Mouse (Mus musculus): ENCODE measurements around the gene Gm11032.
"Not testable (repeated sequence)": the region's sequence is repeated elsewhere in the genome, so short reads cannot be mapped to it uniquely, and the experiment has no call there.

Gm11032 gene

DNA sequence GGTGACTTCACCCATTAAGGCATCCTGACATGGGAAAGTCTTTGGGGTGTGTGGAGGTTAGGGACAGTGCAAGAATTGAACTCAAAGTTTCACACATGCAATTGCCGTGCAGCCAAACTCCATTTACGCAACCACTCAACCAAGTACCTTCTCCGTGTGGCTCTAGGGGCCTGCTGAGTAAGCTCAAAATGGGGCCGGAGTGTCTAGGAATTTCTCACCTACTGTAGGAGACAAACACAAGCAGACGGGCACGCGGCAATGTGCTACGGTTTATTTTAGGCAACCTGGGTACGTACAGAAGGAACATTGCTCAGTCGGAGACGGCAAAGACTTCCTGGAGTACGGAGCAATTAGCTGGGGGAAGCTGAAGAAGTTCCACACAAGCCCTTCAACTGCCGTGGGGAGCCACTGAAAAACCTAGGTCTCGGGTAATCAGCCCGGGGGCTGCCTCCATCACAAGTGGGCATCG is at the start of gene Gm11032:
TSS of gene Gm11032 (plus strand) at position 51 of the 469 bp plus-strand sequence.
- no peak for DNase-seq (ENCODE audit: low spot score in 2 of 2)

- no peak for DNase-seq (ENCODE audit: low spot score in 2 of 2)
Measured at GRCm38 (mm10) chr11:4571491-4571901, 48.4 kb upstream of the Gm11032 start.

DNA sequence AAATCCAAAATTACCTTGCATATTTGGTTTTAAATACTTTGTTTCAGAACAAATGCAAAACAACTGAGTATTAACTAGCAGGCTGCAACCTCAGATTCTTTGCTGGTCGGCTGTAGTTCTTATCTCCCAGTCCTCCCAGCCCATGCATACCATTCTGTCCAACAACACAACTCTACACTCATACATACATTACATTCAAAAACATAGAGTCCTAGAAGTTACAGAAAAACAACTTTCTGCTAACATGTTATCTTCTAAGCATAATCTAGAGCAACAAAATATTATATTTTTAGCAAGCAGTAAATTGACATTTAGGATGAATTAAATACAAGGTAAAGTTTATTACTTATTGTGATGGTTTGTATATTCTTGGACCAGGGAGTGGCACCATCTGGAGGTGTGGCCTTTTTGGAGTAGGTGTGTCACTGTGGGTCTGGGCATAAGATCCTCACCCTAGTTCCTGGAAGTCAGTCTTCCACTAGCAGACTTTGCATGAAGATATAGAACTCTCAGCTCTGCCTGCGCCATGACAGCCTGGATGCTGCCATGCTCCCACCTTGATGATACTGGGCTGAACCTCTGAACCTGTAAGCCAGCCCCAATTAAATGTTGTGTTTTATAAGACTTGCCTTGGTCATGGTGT is 43.7 kb upstream of the Gm11032 start:
- DNase-seq (ENCODE audit: low spot score in 2 of 2), result not testable (repeated sequence)

DNA sequence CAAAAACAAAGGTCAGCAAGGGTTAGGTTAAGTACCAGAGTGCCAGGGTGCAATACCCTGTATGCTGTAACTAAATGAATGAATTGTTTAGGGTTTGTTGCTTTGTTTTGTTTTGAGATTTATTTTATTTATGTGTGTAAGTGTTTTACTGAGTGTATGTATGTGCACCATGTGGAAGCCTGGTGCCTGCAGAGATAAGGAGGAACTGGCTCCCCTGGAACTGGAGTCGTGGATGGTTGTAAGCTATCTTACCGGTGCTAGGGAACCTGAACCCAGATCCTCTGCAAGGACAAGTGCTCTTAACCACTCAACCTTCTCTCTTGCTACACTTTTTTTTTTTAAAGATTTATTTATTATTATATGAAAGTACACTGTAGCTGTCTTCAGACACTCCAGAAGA is 42.8 kb upstream of the Gm11032 start:
- no peak for DNase-seq (ENCODE audit: low spot score in 2 of 2)

DNA sequence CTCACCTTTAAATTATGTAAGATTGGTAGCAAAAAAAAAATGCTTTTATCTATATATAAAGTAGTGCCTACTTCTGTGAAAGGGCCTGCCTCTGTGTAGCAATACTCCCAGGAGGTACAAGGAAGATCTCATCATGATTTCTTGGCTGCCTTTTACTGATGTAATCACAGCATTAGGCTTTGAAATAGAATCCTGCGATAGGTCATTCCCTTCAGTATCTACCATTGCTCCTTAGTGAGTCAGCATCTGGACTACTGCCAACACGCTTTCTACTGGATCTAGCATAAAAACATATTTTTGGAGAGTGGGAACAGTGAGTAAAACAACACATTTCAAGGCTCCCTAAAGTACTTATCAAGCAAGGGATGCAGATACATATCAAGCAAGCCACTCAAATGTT is 41.2 kb upstream of the Gm11032 start:
- no peak for DNase-seq (ENCODE audit: low spot score in 2 of 2)

- no peak for DNase-seq (ENCODE audit: low spot score in 2 of 2)
Measured at GRCm38 (mm10) chr11:4591811-4592210, 28.1 kb upstream of the Gm11032 start.

DNA sequence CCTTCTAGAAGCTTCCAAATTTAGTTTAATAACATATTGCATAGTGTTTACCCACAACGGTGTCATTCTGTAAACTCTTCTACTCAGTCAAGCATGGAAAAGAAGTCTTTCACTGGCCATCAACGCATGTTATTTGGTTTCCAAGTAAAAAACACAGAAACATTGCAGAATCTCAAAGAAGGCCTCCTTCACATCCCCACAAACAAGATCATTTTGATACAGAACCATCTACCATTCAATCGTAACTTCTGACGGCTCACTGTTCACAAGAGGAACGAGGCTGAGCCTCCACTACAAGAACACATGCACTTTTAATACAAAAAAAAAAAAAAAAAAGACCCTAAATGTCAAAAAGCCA is 26.4 kb upstream of the Gm11032 start:
- no peak for DNase-seq (ENCODE audit: low spot score in 2 of 2)

GRCm38 (mm10) chr11:4593849-4594607 is 25.8 kb upstream of the Gm11032 start:
- DNase-seq (ENCODE audit: low spot score in 2 of 2), result peak in 1 of 2 experiments; percentile 46

DNA sequence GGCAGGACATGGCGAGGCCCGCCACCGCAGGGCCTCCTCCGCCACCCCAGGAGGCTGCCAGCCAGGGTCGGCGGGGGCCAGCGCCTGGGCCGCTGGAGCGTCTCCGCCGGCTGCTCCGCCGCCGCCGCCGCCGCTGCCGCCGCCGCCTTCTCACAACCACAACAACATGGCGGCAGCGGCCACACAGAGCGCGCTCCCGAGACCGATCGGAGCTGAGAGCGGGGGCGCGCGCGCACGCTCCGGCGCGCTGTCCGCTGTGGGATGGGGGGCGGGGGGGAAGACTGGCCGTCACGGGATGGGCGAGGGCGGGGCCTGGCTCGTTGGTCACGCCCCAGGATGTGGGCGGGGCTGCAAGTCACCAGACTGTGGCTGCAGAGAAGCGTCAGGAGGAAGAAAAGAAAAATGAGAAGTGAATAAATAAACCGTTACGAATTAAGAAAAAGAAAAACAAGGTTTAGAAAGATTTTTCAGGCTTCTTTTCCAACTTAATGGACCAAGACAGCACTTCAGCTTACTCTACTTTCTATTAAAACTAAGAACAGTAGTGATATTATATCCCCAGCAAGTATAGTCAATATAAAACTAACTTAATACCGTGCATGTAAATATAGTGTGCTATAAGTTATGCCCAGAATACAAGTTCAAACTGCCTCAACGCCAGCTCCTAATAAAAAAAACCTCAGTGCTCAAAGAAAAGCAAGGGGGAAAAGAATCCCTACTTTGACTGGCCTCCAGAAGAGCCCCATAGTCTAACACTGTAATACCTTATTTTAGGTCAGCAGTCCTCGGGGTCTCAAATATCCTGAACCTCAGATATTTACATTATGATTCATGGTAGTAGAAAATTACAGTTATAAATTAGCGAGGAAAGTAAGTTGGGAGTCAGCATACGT is 25.0 kb upstream of the Gm11032 start, which contains the start of gene Mtmr3:
TSS of gene Mtmr3 (minus strand) at position 256 of the 893 bp plus-strand sequence.
- peak; percentile 94 to 97 for DNase-seq (ENCODE audit: low spot score in 2 of 2)

DNA sequence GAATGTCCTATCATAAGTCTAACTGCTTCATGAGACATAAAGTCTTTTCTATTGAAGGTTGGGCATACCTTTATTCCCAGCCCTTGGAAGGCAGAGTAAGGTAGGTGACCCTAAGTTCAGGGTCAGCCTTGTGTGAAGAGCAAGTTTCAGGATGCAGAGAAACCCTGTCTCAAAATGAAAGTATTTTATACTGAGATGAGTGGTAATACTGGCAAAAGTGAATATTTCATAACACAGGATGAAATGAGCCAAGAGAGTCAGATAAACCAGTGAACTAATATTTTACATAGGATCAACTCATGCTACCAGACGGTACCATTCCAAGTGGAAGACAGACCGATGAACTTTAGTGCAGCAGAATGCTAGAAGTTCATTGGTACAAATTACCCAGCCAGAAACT is 21.5 kb upstream of the Gm11032 start:
- no peak for DNase-seq (ENCODE audit: low spot score in 2 of 2)

DNA sequence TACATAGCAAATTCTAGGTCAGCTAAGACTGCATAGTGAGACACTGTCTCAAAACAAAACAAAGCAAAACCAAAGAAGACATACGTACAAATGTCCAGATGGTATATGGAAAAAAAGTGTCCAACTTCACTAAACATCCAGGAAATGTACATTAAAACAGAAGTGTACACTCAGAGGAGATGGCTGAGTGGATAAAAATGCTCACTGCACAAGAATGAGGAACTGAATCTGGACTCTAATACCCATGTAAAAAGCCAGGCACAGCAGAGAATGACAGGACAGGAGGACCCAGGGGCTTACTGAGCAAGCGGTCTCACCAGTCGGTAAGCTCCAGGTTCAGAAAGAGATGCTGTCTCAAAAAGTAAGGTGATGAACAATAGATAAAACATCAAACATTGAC is 20.0 kb upstream of the Gm11032 start:
- DNase-seq (ENCODE audit: low spot score in 2 of 2), result no peak

GRCm38 (mm10) chr11:4601890-4602289 is 18.0 kb upstream of the Gm11032 start:
- DNase-seq (ENCODE audit: low spot score in 2 of 2), result no peak

GRCm38 (mm10) chr11:4602691-4603441 is 17.0 kb upstream of the Gm11032 start:
- DNase-seq (ENCODE audit: low spot score in 2 of 2), result peak in 1 of 2 experiments; percentile 16

- DNase-seq (ENCODE audit: low spot score in 2 of 2), result no peak
Measured at GRCm38 (mm10) chr11:4604441-4604840, 15.4 kb upstream of the Gm11032 start.

DNA sequence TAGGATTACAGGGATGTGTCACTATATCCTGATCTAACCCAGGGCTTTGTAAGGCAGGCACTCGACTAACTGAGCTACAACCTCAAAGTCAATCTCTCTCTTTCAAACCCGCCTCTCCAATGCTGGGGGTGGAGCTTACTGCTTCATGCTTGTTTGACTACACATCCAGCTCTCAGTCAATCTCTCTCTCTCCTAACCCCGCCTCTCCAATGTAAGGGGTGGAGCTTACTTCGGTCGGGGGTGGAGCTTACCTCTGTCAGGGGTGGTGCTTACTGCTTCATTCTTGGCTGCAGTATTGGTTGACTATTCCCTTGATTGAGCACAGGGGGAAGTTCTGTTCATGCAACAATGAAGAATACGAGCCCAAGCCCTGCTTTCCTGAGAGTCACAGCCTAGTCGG is 14.5 kb upstream of the Gm11032 start:
- no peak for DNase-seq (ENCODE audit: low spot score in 2 of 2)

DNA sequence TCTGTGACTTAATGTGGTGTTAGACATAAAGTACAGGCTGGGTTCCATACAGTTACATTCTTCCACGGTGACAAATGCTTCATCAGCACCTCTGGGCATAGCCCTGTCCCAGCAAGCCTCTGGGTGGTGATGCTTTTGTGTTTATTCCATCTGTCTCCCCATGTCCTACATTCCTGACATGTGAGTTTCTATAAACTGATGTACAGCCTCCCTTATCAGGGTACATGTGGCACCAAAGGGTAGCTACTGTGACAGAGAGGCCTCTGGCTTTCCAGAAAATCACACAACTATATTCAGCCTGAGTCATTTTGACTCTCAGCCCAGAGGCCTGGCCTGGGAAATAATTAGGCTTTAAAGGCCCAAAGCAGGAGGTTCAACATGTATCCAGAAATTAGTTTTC is 13.3 kb upstream of the Gm11032 start:
- DNase-seq (ENCODE audit: low spot score in 2 of 2), result no peak

GRCm38 (mm10) chr11:4611904-4612303 is 8.0 kb upstream of the Gm11032 start:
- DNase-seq (ENCODE audit: low spot score in 2 of 2), result no peak

GRCm38 (mm10) chr11:4620501-4621108 is 738 bp downstream of the Gm11032 start:
- no peak for DNase-seq (ENCODE audit: low spot score in 2 of 2)

DNA sequence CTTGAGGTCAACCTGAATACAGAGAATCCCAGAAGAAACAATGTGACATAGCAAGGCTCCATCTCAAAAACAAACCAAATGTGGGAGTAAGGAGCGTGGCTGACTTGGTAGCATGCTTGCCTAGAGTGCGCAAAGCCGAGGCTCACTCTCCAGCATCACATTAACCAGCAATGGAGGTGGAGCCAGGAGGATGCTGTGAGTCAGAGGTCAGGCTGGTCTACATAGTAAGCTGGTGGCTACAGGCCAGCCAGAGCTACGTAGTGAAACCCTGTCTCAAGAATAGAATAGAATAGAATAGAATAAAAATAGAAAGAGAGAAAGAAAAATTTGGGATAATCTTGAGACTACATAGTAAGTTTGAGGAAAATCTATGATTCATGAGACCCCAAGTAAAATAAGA is 2.0 kb downstream of the Gm11032 start:
- DNase-seq (ENCODE audit: low spot score in 2 of 2), result no peak

DNA sequence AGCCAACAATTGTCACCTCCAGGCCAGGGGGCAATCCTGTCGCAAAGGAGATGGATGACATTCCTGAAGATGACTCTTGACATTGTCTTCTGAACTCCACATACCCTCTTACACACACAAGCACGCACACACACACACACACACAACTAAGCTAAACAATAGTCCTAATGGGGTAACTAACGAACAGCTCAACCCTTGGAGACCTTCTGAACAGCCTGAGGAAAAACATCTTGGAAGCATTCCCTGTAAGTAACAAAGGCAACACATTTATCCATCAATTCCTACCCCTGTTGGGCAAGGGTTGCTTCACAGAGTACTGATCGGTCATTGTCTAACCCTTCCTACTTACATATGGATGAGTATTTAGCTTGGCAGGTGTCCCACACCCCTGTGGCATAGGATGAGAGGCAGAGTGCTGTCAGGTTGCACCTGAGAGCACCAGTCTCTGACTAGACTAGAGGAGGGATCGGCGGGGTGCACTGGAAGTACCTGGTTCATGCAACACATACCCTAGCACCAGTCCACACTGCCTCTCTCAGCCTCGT is 2.6 kb downstream of the Gm11032 start:
- DNase-seq (ENCODE audit: low spot score in 2 of 2), result no peak

GRCm38 (mm10) chr11:4622997-4623396 is 3.1 kb downstream of the Gm11032 start:
- no peak for DNase-seq (ENCODE audit: low spot score in 2 of 2)
